ENCODE assay signal across 11 mouse cellular contexts in the genomic region with DNA sequence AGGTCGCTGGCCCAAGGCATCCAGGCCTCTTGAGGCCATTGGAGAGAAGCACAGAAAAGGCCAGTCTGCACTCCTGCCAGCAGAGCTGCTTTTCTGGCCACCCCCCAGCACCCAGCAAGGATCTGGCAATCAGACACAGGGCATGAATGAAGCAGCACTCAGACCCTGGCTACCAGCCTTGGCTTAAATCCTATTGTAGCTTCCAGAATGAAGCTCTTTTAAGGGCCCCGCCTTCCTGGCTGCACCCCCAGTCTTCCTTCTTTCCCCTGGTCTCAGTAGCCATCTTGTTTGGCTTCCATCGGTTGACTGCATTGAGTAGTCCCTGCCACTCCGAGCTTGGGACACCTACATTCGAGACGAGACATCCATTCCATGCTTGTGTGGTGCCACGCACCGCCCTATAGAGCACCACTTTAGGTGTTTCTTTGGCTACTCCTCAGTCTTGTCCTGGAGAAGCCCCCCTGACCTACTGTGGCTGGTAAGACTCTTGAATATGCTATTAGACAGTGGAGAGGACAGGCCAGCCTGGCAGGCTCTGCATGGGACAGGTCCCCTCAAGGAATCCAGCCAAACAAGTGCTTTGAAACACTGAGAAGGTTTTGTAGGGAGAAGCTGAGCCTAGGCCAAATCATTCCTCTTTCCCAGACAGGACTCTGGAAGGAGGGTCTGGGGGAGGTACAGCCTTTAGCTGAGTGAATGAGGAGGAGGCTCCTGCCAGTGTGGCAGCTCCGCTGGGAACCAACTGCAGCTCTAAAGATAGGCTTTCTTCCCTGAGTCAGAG. TPM values are rescaled to one million over a fixed set of nuclear protein-coding genes. Genes with fewer than 3 reads are reported as not detected.
DNase-seq lines count a peak whose midpoint lies in the region; ATAC-seq and TF ChIP-seq lines count a peak whose summit lies in the region.
"Had no signal": no experiment of that assay in that cellular context is flagged by ENCODE, and none has a peak within 500 bp of the region (broad histone marks: within the 10 kb centered on the region; RNA-seq: fewer than 3 reads in every experiment).

No protein-coding gene starts in this region.

- no peak for TF ChIP-seq CTCF in brain, embryonic 14.5 days (IDR thresholded peaks at IDR 0.05; ENCODE audit: borderline replicate concordance, extremely low read depth, insufficient read depth, insufficient read length)
- TF ChIP-seq CTCF in lung, postnatal 0 days (IDR thresholded peaks at IDR 0.05) = no peak

- H3K9me3 ChIP-seq in lung, postnatal 0 days (ENCODE audit: low read length) = no peaks in the 10 kb centered on the region
- H3K9me3 ChIP-seq: heart, embryonic 15.5 days; megakaryocyte, embryonic 14.5 days had no signal

- no peak overlapping the region for H3K27ac ChIP-seq in lung, postnatal 0 days (ENCODE audit: low read length)
- H3K27ac ChIP-seq: heart, embryonic 15.5 days had no signal

- TF ChIP-seq EP300 in lung, postnatal 0 days (IDR thresholded peaks at IDR 0.05) = no peak

- TF ChIP-seq POLR2A in brain, embryonic 14.5 days (IDR thresholded peaks at IDR 0.05; ENCODE audit: borderline replicate concordance, extremely low read depth, insufficient read depth, insufficient read length, poor library complexity, severe bottlenecking) = no peak

- WGBS in lung, postnatal 0 days = 87% methylated on average over 9 of the region's 9 CpGs

- no peaks in the 10 kb centered on the region for H3K4me1 ChIP-seq in lung, postnatal 0 days (ENCODE audit: insufficient read depth, low read depth, low read length)

- ATAC-seq in inflammation-experienced regulatory T-cells, adult 6 months = no peak
- no peak for ATAC-seq in lung, postnatal 0 days

- H3K4me3 ChIP-seq in lung, postnatal 0 days (ENCODE audit: low read depth, low read length) = no peak overlapping the region
- H3K4me3 ChIP-seq: heart, embryonic 15.5 days; megakaryocyte, embryonic 14.5 days had no signal

- H3K27me3 ChIP-seq in lung, postnatal 0 days (replicated peaks; ENCODE audit: insufficient read depth, low read length) = no peaks in the 10 kb centered on the region

- DNase-seq in adrenal gland, postnatal 10 days = peak; percentile 74
- no peak for DNase-seq in adrenal gland, adult 8-10 months
- DNase-seq in brain, embryonic 14.5 days (ENCODE audit: low read depth) = peak; percentile 93
- peak; percentile 76 for DNase-seq in gastrocnemius, adult 18-20 months (ENCODE audit: low spot score)
- peak; percentile 81 to 87 for DNase-seq in layer of hippocampus, adult 8-10 months (ENCODE audit: low spot score in 2 of 2)
- DNase-seq in right cerebral cortex, postnatal 36 days (ENCODE audit: low spot score in 2 of 2) = peak; percentile 66 to 74
- no peak for DNase-seq in lung, postnatal 0 days (ENCODE audit: low spot score)

- no peaks in the 10 kb centered on the region for H3K36me3 ChIP-seq in lung, postnatal 0 days (ENCODE audit: insufficient read depth, low read length)
- H3K36me3 ChIP-seq: heart, embryonic 15.5 days had no signal

- no peak overlapping the region for H3K4me2 ChIP-seq in lung, postnatal 0 days (replicated peaks; ENCODE audit: low read depth, low read length)
- H3K4me2 ChIP-seq: heart, embryonic 15.5 days had no signal

- H3K9ac ChIP-seq in lung, postnatal 0 days (replicated peaks; ENCODE audit: low read depth) = no peak overlapping the region
- H3K9ac ChIP-seq: heart, embryonic 15.5 days had no signal

RNA-seq across cellular contexts. Expression of a gene that starts 3.1 kb away (rescaled TPM):
- under 1 TPM; 0.61 to 0.81 TPM for total RNA-seq in adrenal gland, postnatal 10 days (2021)
- total RNA-seq in adrenal gland, adult 8-10 months (2022) = under 1 TPM in 2 of 4 experiments, not detected in 2; 0.46 to 0.71 TPM
- 0.40 and 0.66 TPM in 2 replicates for polyA plus RNA-seq in brain, embryonic 14.5 days (2012; rRNA removed)
- total RNA-seq in gastrocnemius, adult 18-20 months (2021) = not detected
- 1 to 10 TPM in 2 of 4 experiments, under 1 TPM in 2; 0.64 to 2.0 (median 0.87) TPM for total RNA-seq in layer of hippocampus, adult 8-10 months (2022)
- polyA plus RNA-seq in inflammation-experienced regulatory T-cells, adult 6 months (2017; shearing (Covaris generic)) = not detected
- polyA plus RNA-seq in lung, postnatal 0 days (2015; fragmentation: Nextera tagmentation; extraction: Ambion mirVana) = 0.89 and 1.3 TPM in 2 replicates

RNA-seq across cellular contexts. Expression of a gene that starts 7.8 kb away (rescaled TPM):
- total RNA-seq in adrenal gland, postnatal 10 days (2021) = not detected
- under 1 TPM in 2 of 4 experiments, not detected in 2; 0.17 to 0.31 TPM for total RNA-seq in adrenal gland, adult 8-10 months (2022)
- 0.08 TPM in 1 of 2 replicates, not detected in the other for polyA plus RNA-seq in brain, embryonic 14.5 days (2012; rRNA removed)
- not detected for total RNA-seq in gastrocnemius, adult 18-20 months (2021)
- under 1 TPM in 1 of 4 experiments, not detected in 3; 0.40 TPM for total RNA-seq in layer of hippocampus, adult 8-10 months (2022)
- polyA plus RNA-seq in inflammation-experienced regulatory T-cells, adult 6 months (2017; shearing (Covaris generic)) = not detected
- not detected in 2 replicates for polyA plus RNA-seq in lung, postnatal 0 days (2015; fragmentation: Nextera tagmentation; extraction: Ambion mirVana)
- total RNA-seq: adrenal gland, postnatal 36 days had no signal

RNA-seq across cellular contexts. Expression of a gene that starts 14.9 kb away (rescaled TPM):
- total RNA-seq in adrenal gland, postnatal 10 days (2021) = 1 to 10 TPM; 2.0 to 2.7 TPM
- 1 to 10 TPM in 3 of 4 experiments, under 1 TPM in 1; 0.41 to 3.1 (median 2.6) TPM for total RNA-seq in adrenal gland, adult 8-10 months (2022)
- polyA plus RNA-seq in brain, embryonic 14.5 days (2012; rRNA removed) = 11.6 and 22.0 TPM in 2 replicates
- total RNA-seq in gastrocnemius, adult 18-20 months (2021) = under 1 TPM; 0.30 to 0.36 TPM
- 10 to 100 TPM; 29.2 to 33.2 (median 30.4) TPM for total RNA-seq in layer of hippocampus, adult 8-10 months (2022)
- 1 to 10 TPM in 2 of 3 experiments, not detected in 1; 1.1 TPM for polyA plus RNA-seq in inflammation-experienced regulatory T-cells, adult 6 months (2017; shearing (Covaris generic))
- 0.81 and 1.4 TPM in 2 replicates for polyA plus RNA-seq in lung, postnatal 0 days (2015; fragmentation: Nextera tagmentation; extraction: Ambion mirVana)

RNA-seq across cellular contexts. Expression of a gene that starts 25.9 kb away (rescaled TPM):
- total RNA-seq in adrenal gland, postnatal 10 days (2021) = 10 to 100 TPM; 12.8 to 14.1 TPM
- 10 to 100 TPM in 3 of 4 experiments, 1 to 10 TPM in 1; 9.9 to 12.9 (median 12.0) TPM for total RNA-seq in adrenal gland, adult 8-10 months (2022)
- 15.0 and 19.5 TPM in 2 replicates for polyA plus RNA-seq in brain, embryonic 14.5 days (2012; rRNA removed)
- under 1 TPM; 0.28 to 0.30 TPM for total RNA-seq in gastrocnemius, adult 18-20 months (2021)
- total RNA-seq in layer of hippocampus, adult 8-10 months (2022) = 1 to 10 TPM; 3.5 to 5.1 (median 4.5) TPM
- polyA plus RNA-seq in inflammation-experienced regulatory T-cells, adult 6 months (2017; shearing (Covaris generic)) = 1 to 10 TPM; 1.3 to 2.6 (median 1.5) TPM
- 5.4 and 7.5 TPM in 2 replicates for polyA plus RNA-seq in lung, postnatal 0 days (2015; fragmentation: Nextera tagmentation; extraction: Ambion mirVana)

RNA-seq across cellular contexts. Expression of a gene that starts 59.8 kb away (rescaled TPM):
- total RNA-seq in adrenal gland, postnatal 10 days (2021) = 10 to 100 TPM; 45.5 to 53.0 TPM
- 10 to 100 TPM; 28.8 to 36.5 (median 32.1) TPM for total RNA-seq in adrenal gland, adult 8-10 months (2022)
- polyA plus RNA-seq in brain, embryonic 14.5 days (2012; rRNA removed) = 11.4 and 12.5 TPM in 2 replicates
- total RNA-seq in gastrocnemius, adult 18-20 months (2021) = 10 to 100 TPM; 12.3 to 14.1 TPM
- total RNA-seq in layer of hippocampus, adult 8-10 months (2022) = 10 to 100 TPM; 11.3 to 12.6 (median 11.7) TPM
- polyA plus RNA-seq in inflammation-experienced regulatory T-cells, adult 6 months (2017; shearing (Covaris generic)) = 10 to 100 TPM; 15.1 to 21.3 (median 20.2) TPM
- 29.0 and 33.5 TPM in 2 replicates for polyA plus RNA-seq in lung, postnatal 0 days (2015; fragmentation: Nextera tagmentation; extraction: Ambion mirVana)

Comparison
In these comparisons a context has a peak if more than half of its experiments do, and no peak if none do; other contexts are left out.
1. DNase-seq: peak in adrenal gland, postnatal 10 days (single experiment), brain, embryonic 14.5 days (single experiment), gastrocnemius, adult 18-20 months (single experiment), layer of hippocampus, adult 8-10 months (2 of 2) and right cerebral cortex, postnatal 36 days (2 of 2); none in adrenal gland, adult 8-10 months (single experiment) and lung, postnatal 0 days (single experiment).
2. RNA of a gene that starts 14.9 kb away (total RNA-seq): 29.2 to 33.2 TPM in layer of hippocampus, adult 8-10 months; 0.41 to 3.1 TPM in adrenal gland, adult 8-10 months, 2.0 to 2.7 TPM in adrenal gland, postnatal 10 days and 0.30 to 0.36 TPM in gastrocnemius, adult 18-20 months; every median in the first group is over 4 times any median in the second.